Mouse (Mus musculus) G1E (cell line): Measurements from ENCODE around the gene Rpl22. TPM values are rescaled to one million over a fixed set of nuclear protein-coding genes. Genes with fewer than 3 reads are reported as not detected.
A peak's percentile ranks its signal among the peaks of the same experiment; 100 is the strongest.

Experiments used
- ATAC-seq: 2 replicates; pipeline ENCODE4 v1.8.0; 2016; ENCODE audit warnings: mild to moderate bottlenecking; ENCODE audit not compliant: insufficient number of reproducible peaks, poor library complexity, low FRiP score, severe bottlenecking; ENCODE audit errors: extremely low read depth
- DNase-seq: peaks from one replicate; pipeline ENCODE4 v3.0.0; 2012; ENCODE audit warnings: low spot score
- H3K27me3 ChIP-seq: 2 replicates; pipeline ENCODE4 v1.6.1; 2012; ENCODE audit warnings: mild to moderate bottlenecking, low read length, inconsistent platforms; ENCODE audit not compliant: insufficient read depth
- H3K36me3 ChIP-seq: replicated peaks from 2 replicates; pipeline ENCODE3; 2012; ENCODE audit warnings: mild to moderate bottlenecking, inconsistent platforms
- H3K4me1 ChIP-seq: 2 replicates; pipeline ENCODE4 v1.6.1; 2012; ENCODE audit warnings: low read depth, low read length, inconsistent platforms, mixed read lengths; ENCODE audit not compliant: insufficient read depth
- H3K4me3 ChIP-seq: 2 replicates; pipeline ENCODE4 v1.5.1; 2012; ENCODE audit warnings: low read depth, mild to moderate bottlenecking, inconsistent platforms, low read length, moderate library complexity, mixed read lengths
- H3K9me3 ChIP-seq: replicated peaks from 2 replicates; pipeline ENCODE4 v1.6.1; 2012; ENCODE audit warnings: inconsistent platforms
- CTCF ChIP-seq: IDR thresholded peaks from 2 replicates; pipeline ENCODE4 v1.5.1; 2012; ENCODE audit warnings: low read depth, low read length, inconsistent platforms, mixed read lengths
- GATA1 ChIP-seq: IDR thresholded peaks from 2 replicates; pipeline ENCODE4 v1.6.1; 2012; ENCODE audit warnings: borderline replicate concordance, low read length, inconsistent platforms, mixed read lengths
- GATA2 ChIP-seq: IDR thresholded peaks from 2 replicates; pipeline ENCODE4 v1.6.1; 2012; ENCODE audit warnings: low read depth, low read length, inconsistent platforms, borderline replicate concordance
- POLR2AphosphoS5 ChIP-seq: IDR thresholded peaks from 2 replicates; pipeline ENCODE4 v1.6.1; 2012; ENCODE audit warnings: low read depth, low read length, inconsistent platforms; ENCODE audit not compliant: insufficient replicate concordance
- TAL1 ChIP-seq: conservative IDR thresholded peaks from 2 replicates; pipeline ENCODE4 v1.6.1; 2012; ENCODE audit warnings: low read depth, low read length, inconsistent platforms, mixed read lengths
- polyA plus RNA-seq: library from polyadenylated mRNA; stranded (reverse); fragments of >175 nt; gene quantifications from 2 replicates; pipeline ENCODE4 v1.2.3, GENCODE M21; 2012
- total RNA-seq, 2 experiments: library from RNA; stranded (forward) in 1 of 2; stranded (reverse) in 1 of 2; fragments of 200-1000 nt in 1 of 2; fragments of >200 nt in 1 of 2; fragmentation: Nextera tagmentation in 1 of 2; gene quantifications; 2 replicates each; pipeline ENCODE4 v1.2.3; 2014 to 2017

Gene Rpl22
- total and polyA plus RNA-seq, 3 experiments: 54.2 to 1,748 (median 552) TPM

DNA sequence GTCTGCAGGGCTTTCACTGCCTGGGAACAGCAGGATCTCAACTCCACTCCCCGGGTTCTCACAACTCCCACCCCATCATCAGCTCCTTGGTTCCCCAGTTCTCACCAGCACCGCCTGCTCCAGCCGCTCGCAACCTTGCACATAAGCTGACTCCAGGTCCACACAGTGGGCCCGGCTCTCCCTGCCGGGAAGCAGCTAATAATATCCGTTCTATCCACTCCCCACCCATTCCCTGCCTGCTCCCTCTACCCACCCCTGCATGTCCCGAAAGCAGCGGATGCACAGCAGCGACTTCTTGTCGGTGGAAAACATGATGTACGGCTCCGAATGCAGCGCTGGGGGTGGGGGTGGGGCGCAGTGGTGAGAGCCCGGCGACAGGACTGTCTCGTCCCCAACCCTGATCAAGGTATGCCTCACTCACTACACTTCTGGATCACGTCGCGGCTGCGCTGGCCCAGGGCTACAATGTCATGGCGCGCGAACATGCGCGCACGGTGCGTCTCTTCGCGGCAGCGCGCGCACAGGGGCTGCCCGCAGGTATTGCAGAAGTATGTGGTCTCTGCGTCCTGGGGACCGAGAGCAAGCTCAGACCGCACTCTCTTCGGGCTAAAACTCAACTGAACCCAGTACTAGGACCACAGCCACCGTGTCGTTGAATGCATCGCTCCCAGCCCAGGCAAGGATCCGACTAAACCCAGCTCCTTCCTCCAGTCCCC, 9.9 kb upstream of the Rpl22 start:
- ATAC-seq (no peak), DNase-seq (no peak)
- TF ChIP-seq GATA1: no peak
- no peak for TF ChIP-seq TAL1
- TF ChIP-seq CTCF: no peak
- no peak for TF ChIP-seq GATA2
- no peak for TF ChIP-seq POLR2AphosphoS5
- Histone ChIP-seq H3K36me3 (no peaks in the 10 kb centered on the region), H3K4me1 (peaks cover 3% of the 10 kb centered on the region; the same call in 1 of the 2 replicates), H3K27me3 (peaks cover 11% of the 10 kb centered on the region; the same call in 1 of the 2 replicates), H3K4me3 (no peak overlapping the region), H3K9me3 (peaks cover 14% of the 10 kb centered on the region)

DNA sequence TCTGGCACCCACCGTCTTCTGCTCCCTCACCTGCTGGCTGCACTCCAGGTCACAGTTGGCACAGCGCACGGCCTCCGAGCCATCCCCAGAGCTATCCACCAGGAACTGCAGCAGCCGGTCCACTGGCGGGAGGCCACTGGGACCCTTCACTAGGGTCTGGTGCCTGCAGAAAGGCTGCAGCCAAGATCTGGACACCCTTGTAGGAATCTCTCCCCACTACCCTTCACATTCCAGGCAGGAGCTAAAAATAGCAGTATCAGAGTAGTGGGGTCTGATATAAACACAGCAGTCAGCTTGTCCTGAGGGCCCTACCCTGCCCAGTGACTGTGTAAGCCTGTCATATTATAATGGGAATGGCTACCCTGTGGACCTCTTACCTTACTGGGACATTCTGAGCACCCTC, 7.9 kb upstream of the Rpl22 start:
- Histone ChIP-seq H3K9me3 (peaks cover 14% of the 10 kb centered on the region), H3K27me3 (peaks cover 11% of the 10 kb centered on the region; the same call in 1 of the 2 replicates), H3K36me3 (no peaks in the 10 kb centered on the region), H3K4me3 (no peak overlapping the region), H3K4me1 (no peaks in the 10 kb centered on the region)
- DNase-seq (no peak), ATAC-seq (no peak)
- no peak for TF ChIP-seq GATA1
- no peak for TF ChIP-seq TAL1

- H3K36me3 ChIP-seq: no peaks in the 10 kb centered on the region
- no peak for TF ChIP-seq CTCF
- TF ChIP-seq GATA2: no peak
- no peak for TF ChIP-seq POLR2AphosphoS5
- TF ChIP-seq GATA1: no peak
- no peak for TF ChIP-seq TAL1
- peaks cover 11% of the 10 kb centered on the region; the same call in 1 of the 2 replicates for H3K27me3 ChIP-seq
- no peaks in the 10 kb centered on the region for H3K4me1 ChIP-seq
- peaks cover 14% of the 10 kb centered on the region for H3K9me3 ChIP-seq
- ATAC-seq (no peak), DNase-seq (no peak)
- no peak within 1 kb of the TSS for H3K4me3 ChIP-seq
Measured at GRCm38 (mm10) chr4:152318517-152319234, 6.9 kb upstream of the Rpl22 start, which contains the start of gene Rnf207. TSS of gene Rnf207 (minus strand) at chr4:152318993.

DNA sequence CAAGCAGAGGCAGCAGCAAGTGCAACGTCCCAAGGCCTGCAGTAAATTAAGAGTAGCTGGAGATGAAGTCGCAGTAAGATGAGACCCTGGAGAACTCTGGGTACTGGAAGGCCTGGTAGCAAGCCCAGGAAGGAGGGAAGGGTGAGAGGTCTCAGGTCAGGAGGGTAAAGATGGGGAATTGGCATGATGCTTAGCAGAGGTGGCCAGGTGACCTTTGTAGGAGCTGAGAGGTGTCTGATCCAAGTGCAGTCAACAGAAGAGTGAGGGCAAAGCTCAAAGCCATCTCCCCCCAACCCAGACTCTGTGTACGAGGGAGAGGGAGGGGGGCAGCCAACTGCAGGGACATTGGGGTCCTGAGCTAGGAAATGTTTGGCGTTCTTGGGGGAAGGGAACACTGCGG, 4.1 kb upstream of the Rpl22 start:
- DNase-seq: no peak
- no peaks in the 10 kb centered on the region for H3K36me3 ChIP-seq
- no peak for ATAC-seq
- H3K27me3 ChIP-seq: peaks cover 3% of the 10 kb centered on the region; the same call in 1 of the 2 replicates
- peaks cover 7% of the 10 kb centered on the region; the same call in 1 of the 2 replicates for H3K4me1 ChIP-seq
- H3K4me3 ChIP-seq: no peak overlapping the region
- peaks cover 22% of the 10 kb centered on the region for H3K9me3 ChIP-seq
- TF ChIP-seq TAL1: no peak
- TF ChIP-seq CTCF: no peak
- TF ChIP-seq POLR2AphosphoS5: no peak
- no peak for TF ChIP-seq GATA1
- no peak for TF ChIP-seq GATA2

DNA sequence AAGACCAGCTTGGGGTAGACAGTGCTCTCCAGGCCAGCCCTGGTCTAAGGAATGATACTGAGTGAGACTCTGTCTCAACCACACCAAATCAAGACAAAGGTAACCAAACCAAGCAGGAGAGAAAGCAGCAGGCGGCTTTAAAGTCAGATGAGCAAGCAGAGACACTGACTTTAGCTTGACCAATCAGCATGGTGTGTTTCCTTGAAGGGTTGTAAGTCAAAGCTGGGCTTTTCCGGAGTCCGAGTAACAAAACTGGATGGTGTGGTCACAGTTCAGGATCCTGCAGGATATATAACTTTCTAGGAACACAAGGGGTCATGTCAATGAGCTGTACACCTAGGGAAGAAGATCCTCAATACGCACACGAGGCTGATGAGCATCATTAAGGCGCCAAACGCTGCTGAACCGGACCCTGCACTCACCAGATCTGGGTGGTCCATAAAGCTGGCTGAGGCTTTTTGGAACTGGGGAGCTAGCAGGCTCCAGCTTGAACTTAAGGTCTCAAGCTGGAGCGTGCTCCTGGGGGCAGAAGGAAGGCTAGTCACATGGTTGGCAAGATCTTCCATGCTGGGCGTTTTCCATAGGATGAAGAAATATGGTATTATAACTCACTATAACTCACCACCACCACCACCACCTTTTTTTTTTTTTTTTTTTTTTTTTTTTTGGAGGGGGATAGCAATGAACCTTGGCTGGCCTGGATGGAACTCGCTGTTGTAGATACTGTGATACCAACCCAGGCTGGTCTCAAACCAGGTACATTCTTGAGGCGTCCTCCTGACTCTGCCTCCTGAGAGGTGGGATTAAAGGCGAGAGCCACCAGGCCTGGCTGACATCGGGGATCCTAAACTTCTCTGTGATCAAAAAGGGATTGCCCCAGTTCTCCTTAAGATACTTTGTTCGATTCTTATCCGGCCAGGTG, 640 bp upstream of the Rpl22 start:
- ATAC-seq (no peak), DNase-seq (no peak)
- Histone ChIP-seq H3K4me3 (peak overlapping the region; percentile 78; the same call in 1 of the 2 replicates), H3K9me3 (peaks cover 17% of the 10 kb centered on the region), H3K27me3 (no peaks in the 10 kb centered on the region), H3K36me3 (peaks cover 21% of the 10 kb centered on the region), H3K4me1 (peaks cover 25% of the 10 kb centered on the region)
- TF ChIP-seq POLR2AphosphoS5 (no peak), GATA1 (no peak), GATA2 (no peak), TAL1 (no peak), CTCF (no peak)

GRCm38 (mm10) chr4:152326543-152326942, 1.0 kb downstream of the Rpl22 start:
- Histone ChIP-seq H3K9me3 (peaks cover 20% of the 10 kb centered on the region), H3K4me3 (peak overlapping the region; percentile 78), H3K36me3 (peaks cover 38% of the 10 kb centered on the region), H3K27me3 (no peaks in the 10 kb centered on the region), H3K4me1 (peaks cover 37% of the 10 kb centered on the region)
- ATAC-seq: no peak
- no peak for TF ChIP-seq POLR2AphosphoS5
- TF ChIP-seq TAL1: no peak
- TF ChIP-seq GATA2: no peak
- TF ChIP-seq GATA1: no peak
- no peak for TF ChIP-seq CTCF
- DNase-seq: no peak
